ENCODE assay signal across 8 mouse cellular contexts in genomic region chr2:91458673-91459391, GRCm38 (mm10). TPM values are rescaled to one million over a fixed set of nuclear protein-coding genes. Genes with fewer than 3 reads are reported as not detected.
DNase-seq lines count a peak whose midpoint lies in the region; ATAC-seq and TF ChIP-seq lines count a peak whose summit lies in the region.

No protein-coding gene starts in this region.

- TF ChIP-seq POLR2A in spleen, adult 2 months (IDR thresholded peaks at IDR 0.05; ENCODE audit: low read depth, low read length), result no peak

- no peak overlapping the region for H3K27ac ChIP-seq in spleen, adult 2 months (ENCODE audit: insufficient read depth, low read length)
- H3K27ac ChIP-seq in heart, embryonic 15.5 days, result peak overlapping the region; percentile 88

- DNase-seq in spleen, adult 2 months (ENCODE audit: low read depth in 1 of 2, low spot score in 2 of 2), result no peak
- DNase-seq in spleen, adult 18-20 months, result no peak
- DNase-seq in embryo, embryonic 10 days (ENCODE audit: low spot score), result peak; percentile 72
- peak; percentile 84 for DNase-seq in kidney, postnatal 14 days
- peak; percentile 36 for DNase-seq in lung, postnatal 14 days
- peak; percentile 20 for DNase-seq in right cerebral cortex, postnatal 4 days
- no peak for DNase-seq in T-cell, adult 2 months (ENCODE audit: low spot score)

- H3K9me3 ChIP-seq in heart, embryonic 15.5 days (replicated peaks), result no peaks in the 10 kb centered on the region

- WGBS in spleen, adult 2 months, result 1% methylated on average over 32 of the region's 32 CpGs
- under 1% methylated on average over 32 of the region's 32 CpGs for whole genome bisulfite sequencing in heart, embryonic 15.5 days

- no peaks in the 10 kb centered on the region for H3K36me3 ChIP-seq in spleen, adult 2 months (ENCODE audit: control insufficient read depth, insufficient read depth, low read length)
- no peaks in the 10 kb centered on the region for H3K36me3 ChIP-seq in heart, embryonic 15.5 days

- peaks cover 23% of the 10 kb centered on the region for H3K27me3 ChIP-seq in spleen, adult 2 months (ENCODE audit: control insufficient read depth, insufficient read depth, low read length)
- H3K27me3 ChIP-seq in heart, embryonic 15.5 days, result no peaks in the 10 kb centered on the region

- peak overlapping the region; percentile 51; the same call in 1 of the 2 replicates for H3K4me3 ChIP-seq in spleen, adult 2 months (ENCODE audit: extremely low read depth, insufficient read depth, insufficient read length)
- H3K4me3 ChIP-seq in heart, embryonic 15.5 days, result peak overlapping the region; percentile 80

- no peak for TF ChIP-seq CTCF in spleen, adult 2 months (IDR thresholded peaks at IDR 0.05; ENCODE audit: extremely low read depth, insufficient read depth, insufficient read length, insufficient replicate concordance)

- H3K9ac ChIP-seq in heart, embryonic 15.5 days, result peak overlapping the region; percentile 85

- H3K4me2 ChIP-seq in heart, embryonic 15.5 days, result peak overlapping the region; percentile 95

- ATAC-seq in heart, embryonic 15.5 days (replicated peaks; ENCODE audit: insufficient number of reproducible peaks, insufficient read depth, low FRiP score, low read depth), result peak; percentile 16; the same call in 1 of the 2 replicates

- peaks cover 5% of the 10 kb centered on the region for H3K4me1 ChIP-seq in spleen, adult 2 months (ENCODE audit: control insufficient read depth, insufficient read depth, insufficient read length)
- peaks cover 52% of the 10 kb centered on the region for H3K4me1 ChIP-seq in heart, embryonic 15.5 days (replicated peaks)

RNA-seq across cellular contexts. Expression of gene Lrp4, which starts 1.5 kb away (rescaled TPM):
- 1.9 and 2.2 TPM in 2 replicates for polyA plus RNA-seq in spleen, adult 2 months (2012; rRNA removed)
- 3.8 and 4.8 TPM in 2 replicates for polyA plus RNA-seq in heart, embryonic 15.5 days (2015; fragmentation: Nextera tagmentation; extraction: Ambion mirVana)

RNA-seq across cellular contexts. Expression of gene 1110051M20Rik, which starts 14.3 kb away (rescaled TPM):
- polyA plus RNA-seq in spleen, adult 2 months (2012; rRNA removed), result 4.8 and 5.6 TPM in 2 replicates
- 34.8 and 41.5 TPM in 2 replicates for polyA plus RNA-seq in heart, embryonic 15.5 days (2015; fragmentation: Nextera tagmentation; extraction: Ambion mirVana)

Comparison
In these comparisons a context has a peak if more than half of its experiments do, and no peak if none do; other contexts are left out.
1. DNase-seq: peak in embryo, embryonic 10 days (single experiment), kidney, postnatal 14 days (single experiment), lung, postnatal 14 days (single experiment) and right cerebral cortex, postnatal 4 days (single experiment); none in spleen, adult 2 months (0 of 2), spleen, adult 18-20 months (0 of 2) and T-cell, adult 2 months (single experiment).